Mouse (Mus musculus): ENCODE measurements around the gene Ttll11.

GRCm38 (mm10) chr2:35745876-35746275 is 233.8 kb downstream of the Ttll11 start:
- TF ChIP-seq EP300 (IDR thresholded peaks at IDR 0.05; ENCODE audit: low read depth) (no peak), CTCF (IDR thresholded peaks at IDR 0.05; ENCODE audit: low read depth) (no peak)
